Mouse (Mus musculus) kidney, adult 2 months (tissue): ENCODE measurements around the gene Dock6. TPM values are rescaled to one million over a fixed set of nuclear protein-coding genes. Genes with fewer than 3 reads are reported as not detected.

Experiments used
- DNase-seq: peaks from one replicate; pipeline ENCODE4 v3.0.0; 2021
- H3K27ac ChIP-seq: fragments of 200-500 bp; 2 replicates; pipeline ENCODE4 v1.5.1; 2012; ENCODE audit warnings: low read depth, low read length, control low read depth, inconsistent platforms; ENCODE audit not compliant: insufficient read depth
- H3K27me3 ChIP-seq: fragments of 200-500 bp; replicated peaks from 2 replicates; pipeline ENCODE4 v1.6.1; 2012; ENCODE audit warnings: mild to moderate bottlenecking, moderate library complexity, low read length, inconsistent platforms; ENCODE audit not compliant: control insufficient read depth, insufficient read depth
- H3K36me3 ChIP-seq: fragments of 200-500 bp; 2 replicates; pipeline ENCODE4 v1.6.1; 2012; ENCODE audit warnings: mild to moderate bottlenecking, moderate library complexity, low read length, inconsistent platforms; ENCODE audit not compliant: control insufficient read depth, insufficient read depth
- H3K4me1 ChIP-seq: fragments of 200-500 bp; 2 replicates; pipeline ENCODE4 v1.6.1; 2011; ENCODE audit warnings: low read length; ENCODE audit not compliant: control insufficient read depth, insufficient read depth
- H3K4me3 ChIP-seq: fragments of 200-500 bp; 2 replicates; pipeline ENCODE4 v1.5.1; 2011; ENCODE audit warnings: mild to moderate bottlenecking, low read depth, low read length, control low read depth; ENCODE audit not compliant: insufficient read depth
- CTCF ChIP-seq: fragments of 200-500 bp; conservative IDR thresholded peaks from 2 replicates; pipeline ENCODE4 v1.5.1; 2011; ENCODE audit warnings: low read depth, mild to moderate bottlenecking, control low read depth, low read length, moderate library complexity, mixed read lengths; ENCODE audit not compliant: insufficient read depth, insufficient read length
- POLR2A ChIP-seq: fragments of 200-500 bp; IDR thresholded peaks from one replicate; pipeline ENCODE4 v1.6.1; 2011; ENCODE audit warnings: low read depth, low read length, control low read depth
- WGBS: fragments of 180-500 bp; shearing (Covaris S2); methylation state at CpG from one replicate; pipeline ENCODE4 v1.1.7; 2018; 5-methylcytosine and 5-hydroxymethylcytosine counted together
- polyA plus RNA-seq: library from polyadenylated mRNA; depleted of rRNA; stranded (reverse); fragments of >200 nt; gene quantifications from 2 replicates; pipeline ENCODE4 v1.2.3, GENCODE M21; 2012

Gene Dock6
- polyA plus RNA-seq, 1 experiment = 67.7 TPM

DNA sequence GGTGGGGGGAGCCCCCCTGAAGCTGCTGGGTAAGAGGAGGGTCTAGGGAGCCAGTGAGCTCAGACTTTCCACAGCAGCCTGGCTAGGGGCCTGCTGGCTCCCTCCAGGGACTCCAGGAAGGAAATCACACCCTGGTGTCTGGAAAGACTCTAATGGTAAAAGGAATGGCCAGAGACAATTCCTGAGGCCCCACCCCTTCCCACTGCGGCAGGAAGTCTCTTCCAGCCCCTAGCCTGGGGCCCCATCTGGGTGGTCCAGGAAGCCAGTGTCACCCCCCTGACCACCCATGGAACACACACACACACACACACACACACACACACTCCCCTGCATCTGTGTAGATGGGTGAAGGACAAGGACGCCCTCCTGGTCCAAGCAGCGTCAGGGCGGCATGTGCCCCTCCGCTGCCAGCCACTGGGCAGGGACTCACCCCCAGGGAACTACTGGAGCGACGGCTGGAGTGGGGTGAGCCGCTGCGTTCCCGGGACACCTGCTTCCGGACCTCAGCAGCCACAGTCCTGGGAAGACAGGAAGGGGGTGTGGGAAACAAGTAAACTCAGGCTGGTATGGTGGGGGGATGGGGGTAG is 5.6 kb downstream of the Dock6 start:
- no peaks in the 10 kb centered on the region; the same call in 1 of the 2 replicates for H3K36me3 ChIP-seq
- no peaks in the 10 kb centered on the region for H3K4me1 ChIP-seq
- TF ChIP-seq CTCF (no peak), POLR2A (no peak)
- WGBS = 36% methylated on average over 11 of the region's 11 CpGs
- H3K27ac ChIP-seq = peak overlapping the region; percentile 88
- peak; percentile 88 for DNase-seq
- peak overlapping the region; percentile 4; the same call in 1 of the 2 replicates for H3K4me3 ChIP-seq
- H3K27me3 ChIP-seq = no peaks in the 10 kb centered on the region

DNA sequence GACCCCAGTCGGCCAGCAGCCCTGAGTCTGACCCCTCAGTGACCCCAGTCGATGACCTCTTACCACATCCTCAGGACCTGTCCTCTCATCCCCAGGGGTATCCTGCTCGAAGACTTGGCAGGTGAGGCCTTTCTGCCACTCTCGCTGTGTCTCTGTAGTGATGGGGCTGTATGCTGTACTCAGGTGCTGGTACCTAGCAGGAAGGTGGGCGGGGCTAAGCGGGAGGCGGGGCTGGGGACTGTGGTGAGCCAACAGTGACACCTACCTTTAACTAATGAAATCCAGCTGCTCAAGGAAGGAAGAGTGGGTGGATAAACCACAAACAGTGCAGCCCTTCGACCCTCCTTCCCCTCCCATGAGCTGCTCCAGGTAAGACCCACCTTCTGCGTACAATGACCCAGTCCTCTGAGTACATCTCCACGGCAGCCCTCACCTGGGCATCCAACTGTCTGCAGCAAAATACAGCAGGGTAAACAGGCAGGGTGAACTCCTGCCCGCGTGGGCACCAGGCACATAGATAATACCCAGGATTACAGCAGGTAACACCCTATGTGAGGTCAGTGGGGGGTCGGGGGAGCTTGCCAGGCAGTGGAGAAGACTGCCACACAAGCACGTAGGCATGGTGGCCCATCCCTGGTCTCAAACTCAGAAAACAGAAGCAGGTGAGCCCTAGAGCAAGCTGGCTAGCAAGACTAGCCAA is 6.9 kb downstream of the Dock6 start:
- no peaks in the 10 kb centered on the region; the same call in 1 of the 2 replicates for H3K36me3 ChIP-seq
- H3K27me3 ChIP-seq = no peaks in the 10 kb centered on the region
- no peak overlapping the region for H3K27ac ChIP-seq
- TF ChIP-seq POLR2A = no peak
- TF ChIP-seq CTCF = 0 out of 2 replicates have a peak, but pooled peaks have one; percentile 11
- DNase-seq = peak; percentile 48
- WGBS = 47% methylated on average over 14 of the region's 14 CpGs
- no peak overlapping the region for H3K4me3 ChIP-seq
- no peaks in the 10 kb centered on the region for H3K4me1 ChIP-seq

DNA sequence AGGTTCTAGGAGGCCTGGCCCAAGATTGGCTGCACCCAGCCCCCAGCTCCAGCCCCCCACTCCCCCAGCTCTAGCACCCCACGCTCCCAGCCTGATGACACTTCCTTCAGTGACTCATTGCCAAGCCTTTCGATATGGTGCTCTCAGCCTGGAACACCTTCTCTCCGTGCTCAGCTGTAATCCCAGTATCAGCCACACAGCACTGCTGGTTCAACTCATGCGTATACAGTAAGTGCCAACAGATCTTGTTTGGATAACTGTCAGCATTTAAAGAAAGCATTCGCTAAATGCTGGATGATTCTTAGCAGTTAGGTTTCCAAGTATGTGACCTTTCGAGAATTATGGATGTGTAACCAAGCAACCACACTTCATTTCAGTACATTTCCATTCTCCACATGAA is 9.3 kb downstream of the Dock6 start:
- H3K27ac ChIP-seq = no peak overlapping the region
- H3K4me1 ChIP-seq = no peaks in the 10 kb centered on the region
- no peaks in the 10 kb centered on the region; the same call in 1 of the 2 replicates for H3K36me3 ChIP-seq
- H3K27me3 ChIP-seq = no peaks in the 10 kb centered on the region
- no peak for DNase-seq
- no peak overlapping the region for H3K4me3 ChIP-seq
- TF ChIP-seq CTCF (no peak), POLR2A (no peak)
- 63% methylated on average over 6 of the region's 6 CpGs for WGBS

DNA sequence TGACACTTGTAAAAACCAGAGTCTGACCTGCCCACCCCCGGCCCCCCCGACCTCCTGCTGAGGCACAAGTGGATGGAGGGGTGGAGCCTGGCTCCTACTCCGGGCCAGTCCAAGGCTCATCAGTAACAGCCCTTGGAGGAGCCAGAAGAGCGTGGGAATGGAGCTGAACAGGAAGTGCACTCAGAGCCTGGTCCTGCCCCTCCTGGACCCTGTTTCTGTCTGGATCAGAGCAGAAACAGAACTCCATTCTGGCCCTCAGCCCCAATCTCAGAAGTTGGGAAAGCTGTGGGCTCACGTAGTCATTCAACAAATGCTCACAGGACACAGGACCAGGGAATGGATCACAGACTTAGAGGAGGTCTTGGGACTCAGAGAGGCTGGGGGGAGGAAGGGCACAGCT is 10.0 kb downstream of the Dock6 start:
- no peak for TF ChIP-seq CTCF
- no peak for TF ChIP-seq POLR2A
- Histone ChIP-seq H3K27ac (peak overlapping the region; percentile 32; the same call in 1 of the 2 replicates), H3K4me1 (no peaks in the 10 kb centered on the region), H3K36me3 (no peaks in the 10 kb centered on the region; the same call in 1 of the 2 replicates), H3K4me3 (no peak overlapping the region), H3K27me3 (no peaks in the 10 kb centered on the region)
- WGBS = 30% methylated on average over 5 of the region's 5 CpGs
- DNase-seq = peak; percentile 68

DNA sequence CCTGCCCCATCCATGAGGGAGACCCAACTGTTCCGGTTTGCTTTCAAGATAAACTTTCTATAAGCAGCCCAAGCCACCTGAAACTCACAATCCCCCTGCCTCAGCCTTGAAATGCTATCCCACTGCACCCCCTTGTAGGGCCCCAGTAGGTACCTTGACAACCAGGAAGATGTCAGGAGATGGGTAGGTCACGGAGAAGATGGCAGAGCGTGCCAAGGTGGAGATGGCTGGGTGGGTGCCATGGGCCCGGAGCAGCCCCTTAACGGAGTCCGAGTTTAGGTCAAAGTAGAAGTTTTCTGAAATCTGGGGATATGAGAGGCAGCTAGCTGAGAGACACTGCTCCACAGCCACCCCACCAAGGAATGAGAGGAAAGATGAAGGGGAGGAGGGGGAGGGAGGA is 11.1 kb downstream of the Dock6 start:
- H3K4me3 ChIP-seq = no peak overlapping the region
- no peaks in the 10 kb centered on the region; the same call in 1 of the 2 replicates for H3K36me3 ChIP-seq
- no peak overlapping the region for H3K27ac ChIP-seq
- H3K4me1 ChIP-seq = no peaks in the 10 kb centered on the region
- WGBS = 94% methylated on average over 6 of the region's 6 CpGs
- H3K27me3 ChIP-seq = no peaks in the 10 kb centered on the region
- TF ChIP-seq POLR2A = no peak
- TF ChIP-seq CTCF = no peak
- no peak for DNase-seq

DNA sequence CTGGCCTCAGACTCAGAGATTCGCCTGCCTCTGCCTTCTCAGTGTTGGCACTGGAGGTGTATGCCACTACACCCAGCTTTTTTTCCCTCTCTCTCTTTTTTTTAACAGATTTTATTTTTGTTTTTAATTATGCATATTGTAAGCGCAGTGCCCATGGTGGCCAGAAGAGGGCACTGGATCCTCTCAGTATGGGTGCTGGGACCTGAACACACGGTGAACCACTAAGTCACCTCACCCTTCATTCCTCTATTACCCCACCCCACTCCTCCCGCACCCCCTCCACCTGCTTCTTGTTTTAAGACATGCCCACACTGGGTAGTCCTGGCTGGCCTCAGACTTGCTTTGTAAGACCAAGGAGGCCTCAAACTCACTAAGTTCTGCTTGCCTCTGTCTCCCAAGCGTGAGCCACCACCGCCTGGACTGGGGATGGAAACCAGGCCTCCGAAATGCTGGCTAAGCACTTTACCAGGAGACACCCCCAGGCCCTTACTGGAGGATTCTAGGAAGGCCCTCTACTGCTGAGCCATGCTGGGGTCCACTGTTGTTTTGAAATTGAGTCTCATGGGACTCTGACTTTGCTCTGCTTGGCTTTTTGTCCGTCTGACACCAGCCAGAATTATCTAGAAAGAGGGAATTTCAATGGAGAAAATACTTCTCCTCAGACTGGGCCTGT is 12.2 kb downstream of the Dock6 start:
- 58% methylated on average over 8 of the region's 8 CpGs for WGBS
- no peak for TF ChIP-seq POLR2A
- TF ChIP-seq CTCF = peak; percentile 85
- no peaks in the 10 kb centered on the region; the same call in 1 of the 2 replicates for H3K36me3 ChIP-seq
- H3K27ac ChIP-seq = no peak overlapping the region
- no peaks in the 10 kb centered on the region for H3K27me3 ChIP-seq
- no peak overlapping the region for H3K4me3 ChIP-seq
- H3K4me1 ChIP-seq = no peaks in the 10 kb centered on the region
- DNase-seq = peak; percentile 64

DNA sequence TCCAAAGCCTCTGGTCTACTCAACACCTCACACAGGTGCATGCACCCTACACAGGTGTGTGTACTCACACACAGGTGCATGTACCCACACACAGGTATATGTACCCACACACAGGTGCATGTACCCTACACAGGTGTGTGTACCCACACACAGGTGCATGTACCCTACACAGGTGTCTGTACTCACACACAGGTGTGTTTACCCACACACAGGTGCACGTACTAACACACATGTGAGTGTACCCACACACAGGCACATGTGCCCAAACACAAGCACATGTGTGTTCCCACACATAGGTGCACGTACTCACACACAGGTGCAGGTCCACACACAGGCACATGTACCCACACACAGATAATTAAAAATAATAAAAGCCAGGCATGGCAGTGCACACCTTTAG is 14.7 kb downstream of the Dock6 start:
- TF ChIP-seq POLR2A (no peak), CTCF (no peak)
- Histone ChIP-seq H3K27ac (no peak overlapping the region), H3K27me3 (no peaks in the 10 kb centered on the region), H3K36me3 (no peaks in the 10 kb centered on the region), H3K4me1 (no peaks in the 10 kb centered on the region; the same call in 1 of the 2 replicates), H3K4me3 (no peak overlapping the region)
- WGBS = 99% methylated on average over 2 of the region's 2 CpGs
- DNase-seq = no peak
